Mouse (Mus musculus) cortical plate, adult 2 months (tissue): ENCODE measurements around the gene Arrb1.

ENCODE experiments used
- CTCF ChIP-seq: fragments of 200-500 bp; IDR thresholded peaks from 2 replicates; pipeline ENCODE4 v1.5.1; 2011; ENCODE audit warnings: mild to moderate bottlenecking, control low read depth, low read length; ENCODE audit not compliant: insufficient read depth; ENCODE audit errors: extremely low read depth
- POLR2A ChIP-seq: fragments of 200-500 bp; IDR thresholded peaks from 2 replicates; pipeline ENCODE4 v1.6.1; 2011; ENCODE audit warnings: mild to moderate bottlenecking, low read length, control low read depth; ENCODE audit not compliant: insufficient read depth; ENCODE audit errors: extremely low read depth

- TF ChIP-seq CTCF: no peak
- TF ChIP-seq POLR2A: no peak
These were observed 45.6 kb upstream of the Arrb1 start for GRCm38 (mm10) chr7:99489708-99490107.
